Mouse (Mus musculus) hindbrain, embryonic 16.5 days (tissue): ENCODE results near the gene Scgb1a1. TPM values are rescaled to one million over a fixed set of nuclear protein-coding genes. Genes with fewer than 3 reads are reported as not detected.
A peak's percentile ranks its signal among the peaks of the same experiment; 100 is the strongest.
"Not testable (repeated sequence)": the region's sequence is repeated elsewhere in the genome, so short reads cannot be mapped to it uniquely, and the experiment has no call there.

Experiments used
- ATAC-seq: fragments of 200-750 bp; cut with Nextera tagmentation; 2 replicates; pipeline ENCODE4 v1.8.0; 2017; ENCODE audit warnings: moderate TSS enrichment, moderate library complexity
- H3K27ac ChIP-seq: fragments of 300-500 bp; sonication (generic); 2 replicates; pipeline ENCODE4 v1.5.1; 2014; ENCODE audit warnings: low read depth, mild to moderate bottlenecking, control low read depth, low read length, moderate library complexity
- H3K27me3 ChIP-seq: fragments of 300-500 bp; sonication (generic); replicated peaks from 2 replicates; pipeline ENCODE4 v1.6.1; 2014; ENCODE audit warnings: low read length; ENCODE audit not compliant: control insufficient read depth, insufficient read depth
- H3K36me3 ChIP-seq: fragments of 300-500 bp; sonication (generic); 2 replicates; pipeline ENCODE4 v1.6.1; 2014; ENCODE audit warnings: mild to moderate bottlenecking, low read length, moderate library complexity, mixed read lengths; ENCODE audit not compliant: control insufficient read depth, insufficient read depth
- H3K4me1 ChIP-seq: fragments of 300-500 bp; sonication (generic); 2 replicates; pipeline ENCODE4 v1.6.1; 2014; ENCODE audit warnings: low read depth, low read length; ENCODE audit not compliant: control insufficient read depth, insufficient read depth
- H3K4me2 ChIP-seq: fragments of 300-500 bp; sonication (generic); 2 replicates; pipeline ENCODE4 v1.6.1; 2014; ENCODE audit warnings: mild to moderate bottlenecking, low read length, control low read depth, moderate library complexity
- H3K4me3 ChIP-seq: fragments of 300-500 bp; sonication (generic); 2 replicates; pipeline ENCODE4 v1.5.1; 2014; ENCODE audit warnings: mild to moderate bottlenecking, low read length, control low read depth, moderate library complexity
- H3K9ac ChIP-seq: fragments of 300-500 bp; sonication (generic); 2 replicates; pipeline ENCODE4 v1.6.1; 2014; ENCODE audit warnings: low read depth, mild to moderate bottlenecking, control low read depth, low read length, moderate library complexity
- H3K9me3 ChIP-seq: fragments of 300-500 bp; sonication (generic); 2 replicates; pipeline ENCODE4 v1.6.1; 2014; ENCODE audit warnings: mild to moderate bottlenecking, low read length, moderate library complexity; ENCODE audit not compliant: control insufficient read depth
- WGBS: fragments of 180-500 bp; shearing (Covaris S2); extraction: QIAGEN DNeasy Blood & Tissue Kit; methylation state at CpG from one replicate; pipeline ENCODE4 v1.1.7; 2014; 5-methylcytosine and 5-hydroxymethylcytosine counted together
- polyA plus RNA-seq: library from polyadenylated mRNA; unstranded; fragments of >200 nt; fragmentation: Nextera tagmentation; extraction: Ambion mirVana; gene quantifications from 2 replicates; pipeline ENCODE4 v1.2.1, GENCODE M21; 2015

Gene Scgb1a1
- polyA plus RNA-seq, 1 experiment from 2014 or later, result not detected

- WGBS, result 76% methylated on average over 2 of the region's 2 CpGs
- not testable (repeated sequence) for H3K9me3 ChIP-seq, H3K27me3 ChIP-seq, H3K9ac ChIP-seq, H3K4me2 ChIP-seq, ATAC-seq, H3K4me1 ChIP-seq, H3K4me3 ChIP-seq, H3K36me3 ChIP-seq, H3K27ac ChIP-seq
Observed at GRCm38 (mm10) chr19:9083892-9084291, 3.9 kb downstream of the Scgb1a1 start.

- WGBS, result 92% methylated on average over 2 of the region's 2 CpGs
- H3K9me3 ChIP-seq, result no peaks in the 10 kb centered on the region
- no peak overlapping the region for H3K4me3 ChIP-seq
- ATAC-seq, result 0 out of 2 replicates have a peak, but pooled peaks have one; percentile 5
- no peak overlapping the region; the same call in 1 of the 2 replicates for H3K9ac ChIP-seq
- no peaks in the 10 kb centered on the region for H3K36me3 ChIP-seq
- H3K4me2 ChIP-seq, result peak overlapping the region; percentile 50
- H3K4me1 ChIP-seq, result peaks cover 6% of the 10 kb centered on the region
- H3K27me3 ChIP-seq, result no peaks in the 10 kb centered on the region; the same call in 1 of the 2 replicates
- H3K27ac ChIP-seq, result no peak overlapping the region
Observed at GRCm38 (mm10) chr19:9083010-9083355, 4.8 kb downstream of the Scgb1a1 start.

- Histone ChIP-seq H3K9me3 (no peaks in the 10 kb centered on the region), H3K9ac (peak overlapping the region; percentile 43), H3K4me3 (0 out of 2 replicates have a peak overlapping the region, but pooled peaks have one; percentile 4), H3K4me2 (peak overlapping the region; percentile 50), H3K27me3 (no peaks in the 10 kb centered on the region; the same call in 1 of the 2 replicates), H3K4me1 (peaks cover 6% of the 10 kb centered on the region), H3K27ac (no peak overlapping the region), H3K36me3 (no peaks in the 10 kb centered on the region)
- peak; percentile 95 for ATAC-seq
- WGBS, result 18% methylated on average over 23 of the region's 23 CpGs
Observed at GRCm38 (mm10) chr19:9082191-9083009, 5.4 kb downstream of the Scgb1a1 start.

GRCm38 (mm10) chr19:9081311-9082190, 6.2 kb downstream of the Scgb1a1 start:
- H3K4me2 ChIP-seq, result no peak overlapping the region; the same call in 1 of the 2 replicates
- WGBS, result 84% methylated on average over 14 of the region's 14 CpGs
- peak; percentile 24; the same call in 1 of the 2 replicates for ATAC-seq

GRCm38 (mm10) chr19:9079916-9080315, 7.8 kb downstream of the Scgb1a1 start:
- no peak for ATAC-seq
- Histone ChIP-seq H3K4me3 (no peak overlapping the region), H3K9ac (no peak overlapping the region; the same call in 1 of the 2 replicates)

More at GRCm38 (mm10) chr19:9081311-9082190, 6.2 kb downstream of the Scgb1a1 start:
- Histone ChIP-seq H3K36me3 (no peaks in the 10 kb centered on the region), H3K9ac (no peak overlapping the region), H3K27ac (no peak overlapping the region), H3K4me3 (no peak overlapping the region), H3K27me3 (no peaks in the 10 kb centered on the region; the same call in 1 of the 2 replicates), H3K9me3 (no peaks in the 10 kb centered on the region), H3K4me1 (peaks cover 6% of the 10 kb centered on the region)

GRCm38 (mm10) chr19:9076982-9077660, 10.6 kb downstream of the Scgb1a1 start:
- ATAC-seq, result no peak
- Histone ChIP-seq H3K9me3 (no peaks in the 10 kb centered on the region), H3K4me1 (0 out of 2 replicates have a peak, but pooled peaks cover 2% of the 10 kb centered on the region), H3K27me3 (no peaks in the 10 kb centered on the region), H3K27ac (no peak overlapping the region), H3K9ac (no peak overlapping the region), H3K36me3 (no peaks in the 10 kb centered on the region), H3K4me2 (no peak overlapping the region), H3K4me3 (no peak overlapping the region)
- 79% methylated on average over 4 of the region's 4 CpGs for WGBS

More at GRCm38 (mm10) chr19:9079916-9080315, 7.8 kb downstream of the Scgb1a1 start:
- H3K27me3 ChIP-seq, result no peaks in the 10 kb centered on the region; the same call in 1 of the 2 replicates
- no peak overlapping the region for H3K27ac ChIP-seq
- H3K4me2 ChIP-seq, result no peak overlapping the region
- no peaks in the 10 kb centered on the region for H3K9me3 ChIP-seq
- 50% methylated on average over 7 of the region's 7 CpGs for WGBS
- no peaks in the 10 kb centered on the region for H3K36me3 ChIP-seq
- H3K4me1 ChIP-seq, result peaks cover 6% of the 10 kb centered on the region

GRCm38 (mm10) chr19:9076035-9076434, 11.7 kb downstream of the Scgb1a1 start:
- no peak overlapping the region for H3K4me2 ChIP-seq
- no peak for ATAC-seq
- no peak overlapping the region for H3K27ac ChIP-seq
- no peak overlapping the region for H3K9ac ChIP-seq
- no peaks in the 10 kb centered on the region for H3K9me3 ChIP-seq
- WGBS, result 95% methylated on average over 3 of the region's 3 CpGs
- no peak overlapping the region for H3K4me3 ChIP-seq
- no peaks in the 10 kb centered on the region for H3K27me3 ChIP-seq
- peaks cover 7% of the 10 kb centered on the region for H3K4me1 ChIP-seq
- no peaks in the 10 kb centered on the region for H3K36me3 ChIP-seq

GRCm38 (mm10) chr19:9075558-9075957, 12.2 kb downstream of the Scgb1a1 start:
- ATAC-seq, result no peak
- Histone ChIP-seq H3K4me1 (peaks cover 8% of the 10 kb centered on the region), H3K4me2 (no peak overlapping the region), H3K9ac (no peak overlapping the region), H3K9me3 (no peaks in the 10 kb centered on the region), H3K27me3 (no peaks in the 10 kb centered on the region), H3K36me3 (no peaks in the 10 kb centered on the region), H3K27ac (no peak overlapping the region), H3K4me3 (no peak overlapping the region)
- 73% methylated on average over 2 of the region's 2 CpGs for WGBS
